Mouse (Mus musculus): ENCODE data around the gene Surf2.
"Not testable (repeated sequence)": the region's sequence is repeated elsewhere in the genome, so short reads cannot be mapped to it uniquely, and the experiment has no call there.

DNA sequence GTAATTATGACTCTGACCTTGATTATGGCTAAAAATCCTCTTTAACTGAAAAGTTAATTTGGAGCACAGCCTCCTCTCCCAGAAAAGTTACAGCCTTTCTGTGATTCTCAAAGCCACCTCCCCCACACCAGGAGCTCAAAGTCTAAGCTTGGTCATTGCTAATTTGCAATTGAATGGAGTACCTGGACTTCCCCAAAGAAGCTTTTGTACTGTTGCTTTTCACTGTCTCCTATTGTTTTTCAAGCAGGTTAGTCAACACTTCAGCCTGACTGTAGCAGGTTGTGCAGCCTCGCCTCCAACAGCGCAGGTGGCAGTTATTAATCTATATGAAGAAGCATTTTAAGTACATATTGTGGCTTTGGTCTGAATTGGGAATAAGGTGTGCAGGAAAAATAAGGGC lies 30.6 kb upstream of the Surf2 start:
- TF ChIP-seq POLR2A (IDR thresholded peaks at IDR 0.05; ENCODE audit: low read depth, low read length); CTCF (conservative IDR thresholded peaks at IDR 0.05; ENCODE audit: insufficient read depth, insufficient read length, low read depth, low read length): not testable (repeated sequence)

Measured in kidney, adult 2 months (tissue).